Mouse (Mus musculus): ENCODE measurements around the gene Tusc2. TPM values are rescaled to one million over a fixed set of nuclear protein-coding genes. Genes with fewer than 3 reads are reported as not detected.

Tusc2 gene
- polyA plus RNA-seq (2014; fragmentation: Illumina TruSeq; extraction: RNeasy Lipid Tissue Mini Kit (QIAGEN cat#74804); ENCODE audit: low read depth, low replicate concordance) = 24.5 TPM

DNA sequence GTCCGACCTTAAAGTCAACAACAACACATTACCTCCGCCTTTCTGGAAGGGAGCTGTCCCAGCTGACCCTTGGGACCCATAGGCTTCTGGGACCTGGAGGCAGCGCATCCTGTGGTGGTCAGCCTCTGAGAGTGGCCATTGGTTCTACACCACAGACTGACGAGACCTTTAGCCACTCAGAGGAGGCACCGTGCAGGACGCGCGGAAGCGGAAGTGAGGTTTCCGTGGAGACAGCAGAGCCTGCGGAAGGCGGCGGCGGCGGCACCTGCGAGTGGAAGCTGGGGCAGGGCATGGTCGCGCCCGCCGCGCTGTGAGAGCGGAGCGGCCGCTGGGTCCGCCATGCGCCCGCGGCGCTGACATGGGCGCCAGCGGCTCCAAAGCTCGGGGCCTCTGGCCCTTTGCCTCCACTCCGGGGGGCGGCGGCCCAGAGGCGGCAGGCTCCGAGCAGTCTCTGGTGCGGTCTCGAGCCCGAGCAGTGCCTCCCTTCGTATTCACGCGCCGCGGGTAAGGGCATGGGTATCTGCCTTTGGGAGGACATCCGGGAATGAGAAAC lies at the start of gene Tusc2:
Gene Tusc2 (plus strand): TSS at position 227 of the 553 bp plus-strand sequence.

GRCm38 (mm10) chr9:107533791-107534407 lies 29.2 kb upstream of the Tusc2 start, which contains the start of gene Tmem115:
Tmem115 (plus strand) TSS chr9:107533945.

DNA sequence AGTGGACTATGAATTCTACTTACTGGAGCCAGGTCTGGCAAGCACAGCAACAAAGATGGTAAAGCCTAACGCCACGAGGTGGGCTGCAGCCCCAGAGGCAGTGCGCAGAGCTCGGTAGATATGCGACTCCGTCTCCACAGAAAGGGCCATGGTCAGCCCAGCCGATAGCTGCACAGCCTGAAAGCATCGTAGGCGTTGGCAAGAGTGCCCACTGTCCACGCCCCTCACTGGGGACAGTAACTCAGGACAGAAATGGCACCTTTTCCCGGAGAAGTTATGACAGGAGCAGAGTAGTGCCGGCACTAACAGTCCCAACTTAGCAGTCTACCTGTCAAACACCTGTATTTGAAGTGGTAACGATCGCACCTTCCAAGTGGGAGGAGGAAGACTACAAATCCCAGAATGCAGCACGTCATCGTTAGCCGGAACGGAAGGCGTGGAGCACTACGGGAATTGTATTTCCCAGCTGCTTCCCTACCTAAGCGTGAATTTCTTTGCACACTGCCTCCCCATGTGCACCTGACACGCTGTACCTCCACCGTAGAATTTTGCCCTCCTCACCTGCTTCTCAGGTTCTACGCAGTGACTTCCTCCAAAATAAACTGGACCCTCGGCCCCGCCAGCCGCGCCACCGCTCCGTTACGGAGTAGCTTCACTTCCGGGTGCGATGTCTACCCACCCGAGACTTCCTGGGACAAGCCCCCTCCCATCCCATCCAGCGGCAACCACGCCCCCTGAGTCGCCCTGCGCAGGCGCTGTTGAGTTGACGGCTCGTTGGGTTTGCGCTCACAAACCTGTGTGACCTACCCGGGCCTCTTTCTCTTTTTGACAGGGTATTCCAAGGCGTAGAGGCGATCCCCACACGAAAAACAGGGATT lies 21.3 kb upstream of the Tusc2 start, which contains the start of the genes Cyb561d2 and Nprl2:
Gene Cyb561d2 (minus strand): TSS at position 720 of the 878 bp plus-strand sequence.
Gene Nprl2 (plus strand): TSS at position 753 of the 878 bp plus-strand sequence.

DNA sequence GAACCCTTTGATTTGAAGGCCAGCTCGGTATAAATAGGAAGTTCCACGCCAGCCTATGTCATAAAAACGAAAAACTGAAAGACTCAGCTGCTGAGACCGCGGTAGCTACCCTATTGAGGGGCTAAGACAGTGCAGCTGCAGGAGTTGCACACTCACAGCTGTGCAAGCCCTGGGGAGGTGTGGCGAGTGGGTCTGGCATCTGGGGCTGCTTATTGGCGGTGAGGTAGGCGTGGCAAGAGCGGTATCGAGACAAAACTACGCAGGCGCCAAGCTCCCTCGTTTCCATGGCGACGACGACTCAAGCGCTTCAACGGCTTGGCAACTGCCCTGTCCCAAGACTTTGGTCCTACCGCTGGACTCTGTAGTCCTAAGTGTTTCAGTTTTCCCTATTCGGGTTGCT lies 16.0 kb upstream of the Tusc2 start, which contains the start of gene Zmynd10:
Gene Zmynd10 (plus strand): TSS at position 273 of the 400 bp plus-strand sequence.

GRCm38 (mm10) chr9:107551117-107551889 lies 11.8 kb upstream of the Tusc2 start, which contains the start of gene Rassf1:
Rassf1 (plus strand) TSS chr9:107551555.

DNA sequence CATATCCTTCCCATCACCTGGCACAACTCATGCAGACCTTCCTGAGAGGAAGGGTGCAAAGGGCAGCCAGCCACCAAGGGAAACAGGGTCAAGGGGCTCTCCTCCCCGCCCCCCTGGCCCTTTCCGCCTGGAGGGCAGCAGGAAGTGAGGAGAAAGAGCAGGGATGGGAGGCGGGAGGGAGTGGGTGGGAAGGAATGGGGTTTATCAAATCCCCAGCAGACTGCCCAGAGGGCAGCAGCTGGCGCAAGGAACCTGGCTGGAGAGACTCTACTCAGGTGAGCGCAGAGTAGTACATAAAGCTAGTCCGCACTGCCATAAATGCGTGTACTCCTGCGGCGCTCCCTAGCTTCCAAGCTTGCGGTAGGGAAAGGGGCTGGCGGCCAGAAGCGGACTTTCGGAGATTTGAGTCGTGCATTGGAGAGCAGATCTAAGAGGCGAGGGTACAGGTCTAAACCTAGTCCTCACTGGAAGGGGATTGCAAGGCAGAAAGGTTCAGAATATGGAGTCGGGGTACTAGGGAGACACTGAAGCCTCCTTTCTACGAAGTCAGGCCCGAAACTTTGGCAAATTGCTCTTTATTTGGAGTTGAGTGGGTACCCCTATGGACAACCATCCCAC lies 4.8 kb downstream of the Tusc2 start, which contains the start of gene Hyal2:
Gene Hyal2 (plus strand): TSS at position 244 of the 618 bp plus-strand sequence.

GRCm38 (mm10) chr9:107576357-107577107 lies 13.5 kb downstream of the Tusc2 start, which contains the start of gene Hyal1:
Hyal1 (plus strand) TSS chr9:107576927.

GRCm38 (mm10) chr9:107578587-107578986 lies 15.5 kb downstream of the Tusc2 start, which contains the start of gene Naa80:
Naa80 (plus strand) TSS chr9:107578887.

DNA sequence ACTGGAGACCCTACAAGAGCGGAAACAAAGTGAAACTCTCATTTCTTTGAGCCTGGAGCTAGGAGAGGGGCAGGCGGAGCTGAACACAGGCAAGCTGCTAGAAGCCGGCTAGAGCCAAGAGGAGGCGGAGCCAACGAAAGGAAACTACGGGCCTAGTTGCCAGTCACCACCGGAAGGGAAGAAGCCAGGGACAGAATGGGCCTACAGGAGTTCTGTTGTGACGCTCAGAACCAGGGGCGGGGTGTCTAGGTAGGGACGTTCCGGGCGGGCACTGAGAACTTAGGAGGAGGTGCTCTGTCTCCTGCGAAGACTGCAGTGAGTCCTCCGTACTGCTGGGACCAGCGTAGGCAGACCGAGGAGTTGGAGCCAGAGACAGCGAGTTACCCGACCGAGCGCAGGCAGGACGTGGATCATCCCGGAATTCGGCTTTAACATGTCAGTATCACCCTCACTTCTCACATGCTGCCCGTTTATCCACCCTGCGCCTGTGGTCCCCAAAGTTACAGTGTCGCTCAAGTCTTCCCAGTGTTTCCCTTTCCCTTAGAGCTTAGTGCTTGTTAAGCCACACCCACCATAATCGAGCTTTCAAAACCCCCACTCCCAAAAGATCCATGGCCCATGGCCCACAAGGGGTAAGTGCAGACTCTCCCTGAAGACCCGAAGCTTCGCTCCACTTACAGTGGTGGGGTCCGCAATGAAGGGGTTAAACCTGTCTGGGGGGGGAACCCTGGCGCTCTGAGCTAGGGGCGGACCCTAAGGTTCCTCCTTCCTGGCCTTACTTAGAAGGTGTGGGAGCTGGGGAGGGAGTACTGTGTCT lies 17.7 kb downstream of the Tusc2 start, which contains the start of gene Hyal3:
Gene Hyal3 (plus strand): TSS at position 318 of the 817 bp plus-strand sequence.

GRCm38 (mm10) chr9:107586974-107587832 lies 24.1 kb downstream of the Tusc2 start, which contains the start of gene Ifrd2:
Ifrd2 (plus strand) TSS chr9:107587642.

GRCm38 (mm10) chr9:107608741-107609432 lies 45.8 kb downstream of the Tusc2 start, which contains the start of gene Sema3b:
Sema3b (minus strand) TSS chr9:107609229.

Other genes starting within 250 kb of the Tusc2 start
- gene Hemk1, start 224.9 kb upstream of the Tusc2 start, polyA plus RNA-seq (2014; fragmentation: Illumina TruSeq; extraction: RNeasy Lipid Tissue Mini Kit (QIAGEN cat#74804); ENCODE audit: low read depth, low replicate concordance) = 1.9 TPM
- 0.28 TPM for gene 6430571L13Rik, start 222.7 kb upstream of the Tusc2 start, polyA plus RNA-seq (2014; fragmentation: Illumina TruSeq; extraction: RNeasy Lipid Tissue Mini Kit (QIAGEN cat#74804); ENCODE audit: low read depth, low replicate concordance)
- not detected for gene Cacna2d2, start 163.6 kb upstream of the Tusc2 start, polyA plus RNA-seq (2014; fragmentation: Illumina TruSeq; extraction: RNeasy Lipid Tissue Mini Kit (QIAGEN cat#74804); ENCODE audit: low read depth, low replicate concordance)
- 0.20 TPM for gene Tmem115, start 29.3 kb upstream of the Tusc2 start, polyA plus RNA-seq (2014; fragmentation: Illumina TruSeq; extraction: RNeasy Lipid Tissue Mini Kit (QIAGEN cat#74804); ENCODE audit: low read depth, low replicate concordance)
- 7.2 TPM for gene Cyb561d2, start 21.1 kb upstream of the Tusc2 start, polyA plus RNA-seq (2014; fragmentation: Illumina TruSeq; extraction: RNeasy Lipid Tissue Mini Kit (QIAGEN cat#74804); ENCODE audit: low read depth, low replicate concordance)
- 1.6 TPM for gene Nprl2, start 21.0 kb upstream of the Tusc2 start, polyA plus RNA-seq (2014; fragmentation: Illumina TruSeq; extraction: RNeasy Lipid Tissue Mini Kit (QIAGEN cat#74804); ENCODE audit: low read depth, low replicate concordance)
- 0.81 TPM for gene Zmynd10, start 16.0 kb upstream of the Tusc2 start, polyA plus RNA-seq (2014; fragmentation: Illumina TruSeq; extraction: RNeasy Lipid Tissue Mini Kit (QIAGEN cat#74804); ENCODE audit: low read depth, low replicate concordance)
- 8.6 TPM for gene Rassf1, start 11.7 kb upstream of the Tusc2 start, polyA plus RNA-seq (2014; fragmentation: Illumina TruSeq; extraction: RNeasy Lipid Tissue Mini Kit (QIAGEN cat#74804); ENCODE audit: low read depth, low replicate concordance)
- 1.8 TPM for gene Hyal2, start 4.7 kb downstream of the Tusc2 start, polyA plus RNA-seq (2014; fragmentation: Illumina TruSeq; extraction: RNeasy Lipid Tissue Mini Kit (QIAGEN cat#74804); ENCODE audit: low read depth, low replicate concordance)
- gene Hyal1, start 13.7 kb downstream of the Tusc2 start, polyA plus RNA-seq (2014; fragmentation: Illumina TruSeq; extraction: RNeasy Lipid Tissue Mini Kit (QIAGEN cat#74804); ENCODE audit: low read depth, low replicate concordance) = 3.0 TPM
- gene Naa80, start 15.6 kb downstream of the Tusc2 start, polyA plus RNA-seq (2014; fragmentation: Illumina TruSeq; extraction: RNeasy Lipid Tissue Mini Kit (QIAGEN cat#74804); ENCODE audit: low read depth, low replicate concordance) = 2.0 TPM
- 0.24 TPM for gene Hyal3, start 17.6 kb downstream of the Tusc2 start, polyA plus RNA-seq (2014; fragmentation: Illumina TruSeq; extraction: RNeasy Lipid Tissue Mini Kit (QIAGEN cat#74804); ENCODE audit: low read depth, low replicate concordance)
- gene Ifrd2, start 24.4 kb downstream of the Tusc2 start, polyA plus RNA-seq (2014; fragmentation: Illumina TruSeq; extraction: RNeasy Lipid Tissue Mini Kit (QIAGEN cat#74804); ENCODE audit: low read depth, low replicate concordance) = 33.1 TPM
- 2.6 TPM for gene Sema3b, start 46.0 kb downstream of the Tusc2 start, polyA plus RNA-seq (2014; fragmentation: Illumina TruSeq; extraction: RNeasy Lipid Tissue Mini Kit (QIAGEN cat#74804); ENCODE audit: low read depth, low replicate concordance)
- 18.2 TPM for gene Gnai2, start 72.1 kb downstream of the Tusc2 start, polyA plus RNA-seq (2014; fragmentation: Illumina TruSeq; extraction: RNeasy Lipid Tissue Mini Kit (QIAGEN cat#74804); ENCODE audit: low read depth, low replicate concordance)
- gene Slc38a3, start 106.3 kb downstream of the Tusc2 start, polyA plus RNA-seq (2014; fragmentation: Illumina TruSeq; extraction: RNeasy Lipid Tissue Mini Kit (QIAGEN cat#74804); ENCODE audit: low read depth, low replicate concordance) = 1.4 TPM
- gene Gnat1, start 116.5 kb downstream of the Tusc2 start, polyA plus RNA-seq (2014; fragmentation: Illumina TruSeq; extraction: RNeasy Lipid Tissue Mini Kit (QIAGEN cat#74804); ENCODE audit: low read depth, low replicate concordance) = not detected
- gene Sema3f, start 147.2 kb downstream of the Tusc2 start, polyA plus RNA-seq (2014; fragmentation: Illumina TruSeq; extraction: RNeasy Lipid Tissue Mini Kit (QIAGEN cat#74804); ENCODE audit: low read depth, low replicate concordance) = 1.9 TPM
- gene Rbm5, start 207.7 kb downstream of the Tusc2 start, polyA plus RNA-seq (2014; fragmentation: Illumina TruSeq; extraction: RNeasy Lipid Tissue Mini Kit (QIAGEN cat#74804); ENCODE audit: low read depth, low replicate concordance) = 90.8 TPM